Mouse (Mus musculus): Measurements from ENCODE around the gene Hpcal1.

GRCm38 (mm10) chr12:17652216-17653050 lies 38.2 kb upstream of the Hpcal1 start:
- TF ChIP-seq CTCF (IDR thresholded peaks at IDR 0.05; ENCODE audit: low read depth, low read length) (no peak), POLR2A (IDR thresholded peaks at IDR 0.05; ENCODE audit: borderline replicate concordance, low read depth, low read length) (no peak)

All from bone marrow macrophage, adult 2 months (primary cell).